Mouse (Mus musculus): ENCODE data around the gene Usp20.

GRCm38 (mm10) chr2:31040043-31040442 is 58.0 kb downstream of the Usp20 start:
- TF ChIP-seq CTCF (conservative IDR thresholded peaks at IDR 0.05; ENCODE audit: insufficient read depth, insufficient read length, low read depth, low read length) = 0 out of 2 replicates have a peak, but pooled peaks have one; percentile 19
- TF ChIP-seq POLR2A (IDR thresholded peaks at IDR 0.05; ENCODE audit: low read depth, low read length) = no peak

Data from kidney, adult 2 months (tissue).